Comparison of ENCODE assay signal across 20 mouse cellular contexts in the genomic region with DNA sequence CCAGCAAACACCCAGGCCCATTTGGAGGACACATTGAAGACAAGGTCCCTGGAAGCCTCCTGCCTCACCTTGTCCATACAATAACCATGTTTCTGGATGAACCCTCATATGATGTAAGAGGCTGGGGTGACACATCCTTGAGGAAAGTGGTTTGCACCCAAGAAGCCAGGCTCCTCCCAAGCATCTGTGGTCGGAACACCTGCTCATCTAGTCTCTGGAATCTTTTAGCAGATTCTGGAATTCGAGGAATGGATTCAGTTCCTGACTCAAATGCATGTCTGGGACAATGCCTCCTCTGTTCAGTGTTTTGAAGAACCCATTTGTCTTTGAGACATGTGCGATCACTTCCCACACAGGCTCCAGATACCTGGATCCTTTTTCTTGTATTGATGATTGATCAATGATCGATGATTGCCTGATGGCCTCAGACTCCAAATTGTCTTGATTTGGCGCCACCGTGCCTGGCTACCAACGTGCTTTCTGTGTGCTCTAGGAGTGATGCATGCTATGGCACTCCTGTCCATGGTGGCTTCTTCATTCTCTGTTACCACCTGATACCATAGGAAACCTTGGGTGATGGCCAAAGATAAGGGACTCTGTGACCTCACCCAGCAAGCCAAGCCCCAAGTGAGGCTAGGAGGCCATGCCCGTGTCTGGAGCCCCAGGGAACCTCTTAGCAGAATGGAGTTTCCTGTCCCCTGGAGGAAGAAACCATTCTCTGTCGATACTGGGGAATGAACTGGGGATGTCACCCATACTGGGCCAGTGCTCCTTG.
DNase-seq lines count a peak whose midpoint lies in the region; ATAC-seq and TF ChIP-seq lines count a peak whose summit lies in the region.
"Had no signal": no experiment of that assay in that cellular context is flagged by ENCODE, and none has a peak within 500 bp of the region (broad histone marks: within the 10 kb centered on the region; RNA-seq: fewer than 3 reads in every experiment).

No protein-coding gene starts in this region.

- no peak for TF ChIP-seq POLR2A in cerebellum, adult 2 months (IDR thresholded peaks at IDR 0.05; ENCODE audit: borderline replicate concordance, insufficient read depth, low read length)

- H3K36me3 ChIP-seq in hindbrain, embryonic 10.5 days, result no peaks in the 10 kb centered on the region
- no peaks in the 10 kb centered on the region for H3K36me3 ChIP-seq in hindbrain, embryonic 12.5 days
- H3K36me3 ChIP-seq in liver, embryonic 16.5 days (ENCODE audit: control insufficient read depth, insufficient read depth), result no peaks in the 10 kb centered on the region
- H3K36me3 ChIP-seq in liver, postnatal 0 days (replicated peaks; ENCODE audit: insufficient read depth, low read length), result no peaks in the 10 kb centered on the region
- H3K36me3 ChIP-seq in embryonic facial prominence, embryonic 14.5 days (ENCODE audit: control insufficient read depth, insufficient read depth, low read length), result no peaks in the 10 kb centered on the region
- H3K36me3 ChIP-seq: embryonic facial prominence, embryonic 13.5 days; G1E; heart, embryonic 12.5 days had no signal

- H3K4me3 ChIP-seq in hindbrain, embryonic 10.5 days, result no peak overlapping the region
- no peak overlapping the region for H3K4me3 ChIP-seq in hindbrain, embryonic 12.5 days
- H3K4me3 ChIP-seq in liver, embryonic 16.5 days (ENCODE audit: low read depth, low read length), result no peak overlapping the region
- no peak overlapping the region for H3K4me3 ChIP-seq in liver, postnatal 0 days (ENCODE audit: low read depth, low read length)
- no peak overlapping the region for H3K4me3 ChIP-seq in embryonic facial prominence, embryonic 14.5 days (ENCODE audit: low read depth, low read length)
- no peak overlapping the region for H3K4me3 ChIP-seq in cerebellum, adult 2 months (replicated peaks; ENCODE audit: insufficient read depth, low read depth, low read length)
- H3K4me3 ChIP-seq: embryonic facial prominence, embryonic 13.5 days; heart, embryonic 12.5 days had no signal

- WGBS in hindbrain, embryonic 10.5 days, result 85% methylated on average over 9 of the region's 9 CpGs
- WGBS in hindbrain, embryonic 12.5 days, result 79% methylated on average over 9 of the region's 9 CpGs
- WGBS in liver, embryonic 16.5 days (ENCODE audit: insufficient replicate concordance), result 64% methylated on average over 9 of the region's 9 CpGs
- WGBS in liver, postnatal 0 days (ENCODE audit: insufficient replicate concordance), result 71% methylated on average over 9 of the region's 9 CpGs
- 75% methylated on average over 9 of the region's 9 CpGs for WGBS in embryonic facial prominence, embryonic 14.5 days
- WGBS in cerebellum, adult 2 months, result 85% methylated on average over 9 of the region's 9 CpGs

- ATAC-seq in hindbrain, embryonic 12.5 days (ENCODE audit: low FRiP score), result no peak
- peak; percentile 30; the same call in 1 of the 2 replicates for ATAC-seq in liver, embryonic 16.5 days (ENCODE audit: low read depth)
- ATAC-seq in liver, postnatal 0 days, result no peak
- ATAC-seq in embryonic facial prominence, embryonic 14.5 days (ENCODE audit: low read depth), result no peak
- ATAC-seq: CD4-positive, CD25-positive, alpha-beta regulatory T cell, adult 4 months; forebrain, embryonic 14.5 days; hindbrain, embryonic 16.5 days; inflammation-experienced regulatory T-cells, adult 6 months had no signal

- H3K9me3 ChIP-seq in hindbrain, embryonic 10.5 days, result no peaks in the 10 kb centered on the region
- no peaks in the 10 kb centered on the region for H3K9me3 ChIP-seq in hindbrain, embryonic 12.5 days (replicated peaks)
- no peaks in the 10 kb centered on the region for H3K9me3 ChIP-seq in liver, embryonic 16.5 days (replicated peaks; ENCODE audit: control insufficient read depth, low read length)
- H3K9me3 ChIP-seq in liver, postnatal 0 days (ENCODE audit: low read length), result no peaks in the 10 kb centered on the region
- no peaks in the 10 kb centered on the region for H3K9me3 ChIP-seq in embryonic facial prominence, embryonic 14.5 days (ENCODE audit: control insufficient read depth, low read length)
- H3K9me3 ChIP-seq: embryonic facial prominence, embryonic 13.5 days; heart, embryonic 12.5 days had no signal

- DNase-seq in hindbrain, embryonic 10.5 days (ENCODE audit: low spot score), result no peak
- no peak for DNase-seq in liver, postnatal 0 days
- DNase-seq in embryonic facial prominence, embryonic 14.5 days (ENCODE audit: low spot score), result peak; percentile 34
- no peak for DNase-seq in cerebellum, adult 2 months
- DNase-seq in layer of hippocampus, postnatal 10 days (ENCODE audit: low spot score in 2 of 2), result no peak
- DNase-seq: adrenal gland, postnatal 10 days; B cell, adult 2 months; cerebellum, adult 11 months; cerebellum, adult 9-10 months; cerebellum, postnatal 25 days; gastrocnemius, postnatal 14 days had no signal

- no peak for TF ChIP-seq EP300 in liver, postnatal 0 days (IDR thresholded peaks at IDR 0.05; ENCODE audit: low read depth)

- no peak overlapping the region for H3K4me2 ChIP-seq in hindbrain, embryonic 12.5 days (replicated peaks)
- H3K4me2 ChIP-seq in liver, embryonic 16.5 days (ENCODE audit: low read depth, low read length), result no peak overlapping the region
- no peak overlapping the region for H3K4me2 ChIP-seq in liver, postnatal 0 days (ENCODE audit: low read depth, low read length)
- no peak overlapping the region for H3K4me2 ChIP-seq in embryonic facial prominence, embryonic 14.5 days (ENCODE audit: low read depth, low read length)
- H3K4me2 ChIP-seq: embryonic facial prominence, embryonic 13.5 days; heart, embryonic 12.5 days had no signal

- TF ChIP-seq CTCF in liver, postnatal 0 days (IDR thresholded peaks at IDR 0.05; ENCODE audit: low read depth), result no peak
- no peak for TF ChIP-seq CTCF in cerebellum, adult 2 months (IDR thresholded peaks at IDR 0.05; ENCODE audit: borderline replicate concordance, insufficient read depth, low read depth, low read length)

- H3K4me1 ChIP-seq in hindbrain, embryonic 10.5 days (replicated peaks), result peaks cover 55% of the 10 kb centered on the region
- peaks cover 27% of the 10 kb centered on the region for H3K4me1 ChIP-seq in hindbrain, embryonic 12.5 days
- H3K4me1 ChIP-seq in liver, embryonic 16.5 days (ENCODE audit: control insufficient read depth, low read depth, low read length), result peaks cover 4% of the 10 kb centered on the region; the same call in 1 of the 2 replicates
- no peaks in the 10 kb centered on the region for H3K4me1 ChIP-seq in liver, postnatal 0 days (ENCODE audit: insufficient read depth)
- H3K4me1 ChIP-seq in embryonic facial prominence, embryonic 14.5 days (ENCODE audit: control insufficient read depth, insufficient read depth, low read length), result no peaks in the 10 kb centered on the region
- no peaks in the 10 kb centered on the region for H3K4me1 ChIP-seq in cerebellum, adult 2 months (ENCODE audit: control insufficient read depth, insufficient read depth, low read length)

- peaks cover 23% of the 10 kb centered on the region for H3K27me3 ChIP-seq in hindbrain, embryonic 10.5 days (ENCODE audit: insufficient read depth, poor library complexity, severe bottlenecking)
- H3K27me3 ChIP-seq in hindbrain, embryonic 12.5 days, result no peaks in the 10 kb centered on the region
- H3K27me3 ChIP-seq in liver, embryonic 16.5 days (ENCODE audit: control insufficient read depth, insufficient read depth, low read depth, low read length), result no peaks in the 10 kb centered on the region
- H3K27me3 ChIP-seq in liver, postnatal 0 days (ENCODE audit: insufficient read depth, low read length), result no peaks in the 10 kb centered on the region
- H3K27me3 ChIP-seq in embryonic facial prominence, embryonic 14.5 days (replicated peaks; ENCODE audit: control insufficient read depth, insufficient read depth, low read length), result no peaks in the 10 kb centered on the region
- no peaks in the 10 kb centered on the region for H3K27me3 ChIP-seq in cerebellum, adult 2 months (ENCODE audit: control insufficient read depth, insufficient read depth, low read length)
- H3K27me3 ChIP-seq: embryonic facial prominence, embryonic 13.5 days had no signal

- peak overlapping the region; percentile 1; the same call in 1 of the 2 replicates for H3K27ac ChIP-seq in hindbrain, embryonic 10.5 days
- no peak overlapping the region for H3K27ac ChIP-seq in hindbrain, embryonic 12.5 days
- no peak overlapping the region for H3K27ac ChIP-seq in liver, embryonic 16.5 days (ENCODE audit: low read length)
- no peak overlapping the region for H3K27ac ChIP-seq in liver, postnatal 0 days (ENCODE audit: low read depth)
- no peak overlapping the region for H3K27ac ChIP-seq in embryonic facial prominence, embryonic 14.5 days (replicated peaks; ENCODE audit: low read depth, low read length)
- no peak overlapping the region for H3K27ac ChIP-seq in cerebellum, adult 2 months (ENCODE audit: insufficient read depth, low read length)
- H3K27ac ChIP-seq: embryonic facial prominence, embryonic 13.5 days had no signal

- no peak overlapping the region for H3K9ac ChIP-seq in hindbrain, embryonic 12.5 days
- no peak overlapping the region for H3K9ac ChIP-seq in liver, embryonic 16.5 days (ENCODE audit: low read depth, low read length)
- H3K9ac ChIP-seq in liver, postnatal 0 days (replicated peaks), result no peak overlapping the region
- H3K9ac ChIP-seq in embryonic facial prominence, embryonic 14.5 days (ENCODE audit: low read depth, low read length), result no peak overlapping the region
- H3K9ac ChIP-seq: embryonic facial prominence, embryonic 13.5 days; heart, embryonic 12.5 days had no signal
